Mouse (Mus musculus) megakaryocyte progenitor cell, adult 5-6 weeks (primary cell): Measurements from ENCODE around the gene Cd300e. TPM values are rescaled to one million over a fixed set of nuclear protein-coding genes. Genes with fewer than 3 reads are reported as not detected.
"Not testable (repeated sequence)": the region's sequence is repeated elsewhere in the genome, so short reads cannot be mapped to it uniquely, and the experiment has no call there.

Source experiments
- ATAC-seq: replicated peaks from 2 replicates; pipeline ENCODE4 v1.8.0; 2016; ENCODE audit warnings: mild to moderate bottlenecking, moderate TSS enrichment, inconsistent platforms; ENCODE audit not compliant: poor library complexity
- total RNA-seq, 2 experiments: library from RNA; stranded (forward) in 1 of 2; stranded (reverse) in 1 of 2; fragments of 157-497, 149-512 nt in 1 of 2; fragments of 200-1000 nt in 1 of 2; gene quantifications; 2 replicates each; pipeline versions ENCODE4 v1.2.3 to v1.2.4; 2015 to 2017

Cd300e gene
- total RNA-seq, 2 experiments from 2014 or later: 0.17 to 0.25 TPM

DNA sequence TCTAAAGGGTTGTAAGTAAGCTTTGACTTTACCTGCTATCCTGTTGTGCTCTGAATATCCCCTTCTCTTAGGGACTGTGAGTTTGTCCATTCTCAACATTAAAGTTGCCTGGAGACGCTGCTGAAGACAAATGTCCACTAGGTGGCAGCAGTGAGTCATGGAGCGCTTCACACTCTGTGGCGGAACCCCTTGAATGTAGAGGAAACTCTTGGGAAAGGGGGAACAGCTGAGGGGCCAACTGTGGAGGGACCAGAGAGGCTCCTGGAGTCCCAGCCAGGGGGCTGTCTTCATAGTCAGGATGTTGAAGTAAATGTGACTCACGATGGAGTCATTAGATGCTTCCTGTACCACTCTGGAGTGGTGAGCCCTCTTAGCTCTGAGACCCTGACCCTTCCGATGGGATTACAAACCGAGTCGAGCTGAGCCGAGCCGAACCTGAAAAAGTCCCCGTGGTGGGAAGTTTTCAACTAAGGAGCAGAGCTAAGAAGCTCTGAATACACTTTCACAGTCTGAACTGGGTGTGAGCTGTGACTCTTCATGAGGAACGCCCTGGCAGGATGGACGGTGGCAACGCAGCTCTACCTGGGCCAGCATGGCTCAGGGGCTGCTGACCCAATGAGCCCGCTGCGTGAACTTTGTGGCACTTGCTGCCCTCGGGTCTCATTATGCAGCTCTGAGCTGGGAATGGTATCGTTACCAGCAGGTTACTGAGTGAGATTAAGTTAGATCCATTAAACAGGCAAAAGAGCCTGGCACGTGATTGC is 21.6 kb upstream of the Cd300e start:
- ATAC-seq: peak; percentile 86

DNA sequence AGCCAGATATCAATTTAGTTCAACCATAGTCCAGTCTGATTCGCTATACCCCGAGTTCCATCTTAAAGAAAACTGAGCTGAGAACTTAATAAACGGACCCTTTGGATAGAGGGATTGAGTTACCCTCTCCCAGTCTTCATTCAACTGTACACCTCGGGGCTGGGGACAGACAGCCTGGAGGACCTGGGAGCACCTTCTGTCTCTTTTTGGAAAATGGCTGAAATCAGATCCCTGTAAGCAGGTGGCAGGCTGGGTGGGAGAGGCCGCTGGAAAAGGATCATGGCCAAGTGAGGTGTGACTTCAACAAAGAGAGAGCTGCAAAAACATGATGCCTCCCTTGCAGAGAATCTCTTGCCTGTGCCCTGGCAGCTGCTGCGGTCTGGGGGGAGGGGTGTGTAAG is 20.2 kb upstream of the Cd300e start:
- no peak for ATAC-seq

DNA sequence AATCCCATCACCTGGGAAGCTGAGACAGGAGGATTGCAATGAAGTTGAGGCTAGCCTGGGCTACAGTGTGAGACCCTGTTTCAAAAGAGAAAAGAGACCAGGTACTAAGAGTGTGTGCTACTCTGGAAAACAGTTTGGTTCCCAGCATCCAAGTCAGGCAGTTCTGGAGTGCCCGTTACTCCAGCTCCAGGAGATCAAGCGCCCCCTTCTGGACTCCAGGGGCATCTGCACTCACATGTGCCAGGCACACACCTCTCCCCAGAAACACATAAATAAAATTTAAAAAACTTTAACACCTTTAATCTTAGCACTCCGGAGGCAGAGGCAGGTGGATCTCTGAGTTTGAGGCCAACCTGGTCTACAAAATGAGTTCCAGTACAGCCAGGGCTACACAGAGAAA is 19.4 kb upstream of the Cd300e start:
- ATAC-seq: no peak

DNA sequence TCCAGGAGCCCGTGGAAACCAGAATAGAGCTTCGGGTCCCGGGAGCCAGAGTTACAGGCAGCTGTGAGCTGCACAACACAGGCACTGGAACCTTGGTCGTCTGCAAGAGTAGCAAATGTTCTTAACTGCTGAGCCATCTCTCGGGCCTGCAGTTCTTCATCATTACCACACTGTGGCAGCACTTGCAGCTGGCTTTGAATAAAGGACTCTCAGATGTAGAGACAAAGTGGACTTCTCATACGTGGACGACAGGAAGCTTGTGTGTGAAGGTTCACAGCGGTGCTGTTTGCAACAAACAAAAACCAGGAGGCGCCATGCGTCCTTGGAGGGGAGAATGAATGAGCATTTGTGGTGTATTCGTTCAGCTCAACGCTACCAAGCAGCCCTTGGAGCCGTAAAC is 18.9 kb upstream of the Cd300e start:
- ATAC-seq: peak; percentile 73

DNA sequence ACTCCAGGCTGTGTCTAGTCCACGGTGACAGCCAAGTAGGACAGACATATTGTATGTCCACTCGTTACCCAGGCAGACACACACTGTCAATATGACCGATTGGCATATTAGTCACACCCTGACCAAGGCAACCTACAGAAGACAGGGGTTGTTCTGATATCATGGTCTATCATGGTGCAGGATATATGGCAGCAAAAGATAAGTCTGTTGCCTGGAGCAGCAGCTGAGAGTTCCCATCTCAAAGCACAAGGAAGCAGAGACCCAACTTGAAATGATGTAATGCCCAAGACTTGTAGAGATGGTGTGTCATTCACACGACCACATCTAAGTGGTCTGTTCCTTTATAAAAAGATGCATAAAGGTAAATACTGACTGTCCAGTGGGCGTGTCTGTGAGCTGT is 16.7 kb upstream of the Cd300e start:
- no peak for ATAC-seq

DNA sequence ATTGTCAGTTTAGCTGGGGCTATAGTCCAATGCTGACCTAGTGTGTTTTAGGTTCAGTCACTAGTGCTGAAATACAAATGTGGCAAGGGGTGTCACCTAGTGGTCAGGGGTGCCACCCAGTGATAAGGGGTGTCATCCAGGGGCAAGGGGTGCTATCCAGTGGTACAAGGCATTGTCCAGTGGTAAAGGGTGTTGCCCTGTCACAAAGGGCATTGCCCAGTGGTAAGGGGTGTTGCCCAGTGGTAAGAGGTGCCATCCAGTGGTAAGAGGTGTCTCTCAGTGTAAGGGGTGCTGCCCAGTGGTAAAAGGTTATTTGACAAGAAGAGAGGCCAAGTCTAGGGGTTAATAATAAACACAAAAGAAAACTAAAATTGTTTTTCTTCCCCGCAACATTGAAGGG is 15.5 kb upstream of the Cd300e start:
- no peak for ATAC-seq

DNA sequence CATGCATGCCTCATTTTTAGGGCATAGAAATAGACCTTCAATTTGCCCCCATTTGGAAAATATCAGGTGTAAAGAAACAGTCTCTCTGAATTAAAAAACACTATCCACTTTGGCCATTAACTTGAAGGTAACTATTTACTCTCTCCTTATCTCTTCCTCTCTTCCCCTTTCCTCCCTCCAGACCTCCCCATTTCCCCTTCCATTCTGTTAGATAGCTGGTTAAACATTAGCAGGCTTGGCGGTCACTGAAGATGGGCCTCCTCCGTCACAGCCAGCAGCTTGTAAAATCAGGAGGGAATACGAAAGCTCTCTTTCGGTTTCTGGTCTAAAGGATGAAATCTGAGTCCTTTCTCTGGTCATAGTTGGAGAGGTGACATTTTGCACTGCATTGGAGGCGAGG is 13.9 kb upstream of the Cd300e start:
- no peak for ATAC-seq

DNA sequence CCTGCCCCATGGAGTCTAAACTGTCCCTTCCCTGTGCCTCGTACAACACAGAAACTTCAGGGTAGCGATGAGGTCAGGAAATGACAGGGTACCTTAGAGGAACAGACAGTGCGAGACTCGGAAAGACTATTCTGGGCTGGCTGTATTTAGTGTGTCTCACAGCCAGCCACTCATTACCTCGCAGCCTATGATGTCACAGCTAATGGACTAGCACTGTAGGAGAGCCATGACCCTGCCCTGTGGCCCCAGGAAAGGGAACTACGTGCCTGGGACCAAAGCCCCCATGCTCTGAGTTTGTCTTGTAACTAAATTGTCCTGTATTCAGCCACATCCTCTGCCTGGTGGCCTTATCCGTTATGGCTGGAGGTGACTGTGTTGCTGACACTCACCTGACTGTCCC is 13.4 kb upstream of the Cd300e start:
- no peak for ATAC-seq

DNA sequence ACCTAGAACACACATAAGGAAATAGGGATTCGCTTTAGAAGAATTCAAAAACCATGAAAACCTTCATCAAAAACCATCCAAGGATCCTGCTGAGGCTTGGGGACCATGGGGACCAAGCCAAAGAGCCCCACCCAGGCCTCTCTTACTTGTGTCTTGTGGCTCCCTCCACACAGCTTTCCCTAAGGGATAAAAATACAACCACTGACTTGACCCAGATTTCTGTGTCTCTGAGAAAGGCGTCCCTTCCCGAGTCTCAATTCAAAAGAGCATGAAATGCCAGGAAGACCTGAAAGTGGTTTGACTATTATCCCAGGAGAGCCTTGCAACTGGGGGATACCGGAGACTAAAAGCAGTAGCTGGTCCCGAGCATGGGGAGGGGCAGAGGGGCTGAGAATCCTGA is 11.0 kb upstream of the Cd300e start:
- ATAC-seq: no peak

DNA sequence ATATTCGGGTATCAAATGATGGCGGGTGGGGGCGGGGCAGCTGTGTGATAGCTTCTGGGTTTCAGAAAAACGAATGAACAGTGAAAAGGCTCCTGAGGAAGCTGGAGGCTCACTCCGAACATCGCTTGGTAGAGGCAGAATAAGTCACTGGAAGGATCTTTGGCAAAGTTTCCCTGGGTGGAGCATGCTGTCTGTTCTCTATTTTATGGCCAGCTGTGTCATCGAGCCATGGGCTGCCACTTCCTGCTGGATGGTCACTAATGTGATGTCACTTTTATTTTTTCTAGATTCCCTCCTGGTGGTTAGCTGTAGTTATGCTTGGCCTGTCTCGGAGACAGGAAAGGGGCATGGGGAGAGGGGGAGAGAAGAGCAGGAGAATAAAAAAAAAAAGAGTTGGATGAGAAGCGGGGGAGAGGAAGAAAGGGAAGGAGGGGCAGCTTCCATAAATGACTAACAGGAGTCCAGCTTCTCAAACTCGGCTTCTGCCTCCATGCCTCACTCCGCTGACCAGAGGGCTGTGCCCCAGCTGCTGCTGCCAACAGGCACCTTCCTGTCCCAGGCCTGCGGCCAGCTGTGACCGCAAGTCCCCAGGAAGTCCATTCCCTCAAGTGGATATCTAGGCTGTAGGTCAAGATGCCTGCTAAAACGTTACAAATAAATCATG is 9.8 kb upstream of the Cd300e start:
- peak; percentile 68 for ATAC-seq

DNA sequence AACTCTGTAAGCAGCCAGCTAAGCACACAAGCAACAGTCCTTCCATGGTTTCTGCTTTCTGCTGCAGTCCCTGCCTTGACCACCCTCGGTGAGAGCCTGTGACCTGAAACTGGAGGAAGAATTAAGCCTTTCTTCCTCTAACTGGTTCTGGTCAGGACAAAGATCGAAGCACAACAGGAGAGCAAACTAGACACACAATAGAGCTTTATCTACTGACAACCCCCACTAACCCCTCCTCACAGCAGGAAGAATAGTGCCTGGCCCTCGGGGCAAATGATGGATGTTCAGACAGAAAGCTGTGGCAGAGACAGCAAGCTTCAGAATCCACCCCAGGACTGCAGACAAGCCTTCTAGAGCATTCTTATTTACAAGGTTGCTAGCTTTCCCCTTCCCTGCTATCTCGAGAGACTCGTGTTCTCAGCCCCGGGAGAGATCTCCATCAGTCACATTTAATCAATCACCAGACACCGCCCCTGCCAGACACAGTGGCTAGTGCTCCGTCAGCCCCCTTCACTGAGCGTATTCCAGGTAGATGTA is 9.1 kb upstream of the Cd300e start:
- ATAC-seq: no peak

DNA sequence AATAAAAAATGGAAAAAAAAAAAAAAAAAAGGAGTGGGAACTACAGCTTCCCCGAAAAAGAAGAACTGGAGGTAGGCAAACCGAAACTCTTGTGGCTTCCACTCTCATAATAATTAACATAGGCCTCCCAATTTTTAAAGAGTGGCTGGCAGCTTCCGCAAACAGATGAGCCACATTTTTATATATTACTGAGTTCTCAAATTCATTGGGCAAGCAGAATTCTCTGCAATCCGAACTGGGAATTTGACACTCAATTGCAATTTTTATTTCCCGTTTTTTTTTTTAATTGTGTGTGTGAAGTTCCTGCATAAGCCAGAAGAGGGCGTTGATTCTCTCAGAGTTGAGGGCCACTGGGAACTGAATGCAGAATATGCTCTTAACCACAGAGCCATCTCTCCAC is 4.8 kb upstream of the Cd300e start:
- peak; percentile 60 for ATAC-seq

DNA sequence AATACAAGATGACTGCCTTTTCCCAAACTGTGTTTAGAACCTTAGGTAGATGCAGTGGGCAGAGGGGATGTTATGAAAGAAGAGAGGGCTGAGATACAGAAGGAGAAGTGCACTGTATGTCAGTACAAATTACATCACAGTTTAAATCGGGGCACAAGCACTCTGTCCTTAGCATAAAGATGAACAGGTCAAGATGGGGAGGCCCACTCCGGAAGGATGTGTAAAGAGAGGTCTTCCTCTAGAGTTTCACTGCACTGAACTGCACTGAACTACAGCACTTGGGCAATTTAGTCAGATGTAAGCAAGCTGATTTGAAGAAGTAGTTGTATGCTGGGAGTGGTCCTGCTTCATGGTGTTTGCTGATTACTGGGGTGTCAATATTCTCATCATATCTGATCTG is 2.2 kb downstream of the Cd300e start:
- ATAC-seq: peak; percentile 57

DNA sequence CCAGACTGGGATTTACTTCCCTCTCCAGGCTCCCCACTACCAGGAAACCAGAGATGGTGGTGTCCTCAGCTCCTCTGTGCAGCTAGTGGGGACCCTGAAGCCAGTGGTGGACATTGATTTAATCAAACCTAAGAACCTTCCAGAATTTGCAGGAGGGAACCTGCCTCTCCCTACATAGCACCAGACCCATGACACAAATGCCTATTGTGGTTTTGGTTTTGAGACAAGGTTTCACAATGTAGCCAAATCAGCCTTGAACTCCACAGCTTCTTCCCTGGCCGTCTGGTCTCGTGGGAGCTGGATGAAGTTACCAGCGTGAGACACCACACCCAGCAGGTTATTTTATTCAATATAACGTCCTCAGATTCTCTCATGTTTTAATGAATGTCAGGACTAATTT is 3.3 kb downstream of the Cd300e start:
- no peak; the same call in 1 of the 2 replicates for ATAC-seq

DNA sequence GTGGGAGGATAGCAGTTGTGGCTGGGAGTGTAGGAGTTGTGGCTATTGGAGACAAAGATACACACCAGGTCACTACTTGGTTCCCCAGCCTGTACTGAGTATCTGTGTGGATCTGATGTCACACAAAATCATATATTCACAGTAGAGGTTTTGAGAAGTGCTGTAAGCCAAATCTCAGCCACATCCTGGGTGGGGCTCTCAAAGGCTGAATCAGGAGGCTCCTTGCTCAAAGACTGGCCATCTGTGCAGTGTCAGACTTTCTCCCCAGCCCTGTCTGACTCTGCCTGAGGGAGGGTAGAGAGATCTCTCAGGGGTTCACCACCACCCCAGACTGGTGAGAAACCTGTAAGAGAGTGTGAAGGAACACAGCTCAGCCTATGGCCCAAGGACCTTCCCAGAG is 7.4 kb downstream of the Cd300e start:
- no peak for ATAC-seq

DNA sequence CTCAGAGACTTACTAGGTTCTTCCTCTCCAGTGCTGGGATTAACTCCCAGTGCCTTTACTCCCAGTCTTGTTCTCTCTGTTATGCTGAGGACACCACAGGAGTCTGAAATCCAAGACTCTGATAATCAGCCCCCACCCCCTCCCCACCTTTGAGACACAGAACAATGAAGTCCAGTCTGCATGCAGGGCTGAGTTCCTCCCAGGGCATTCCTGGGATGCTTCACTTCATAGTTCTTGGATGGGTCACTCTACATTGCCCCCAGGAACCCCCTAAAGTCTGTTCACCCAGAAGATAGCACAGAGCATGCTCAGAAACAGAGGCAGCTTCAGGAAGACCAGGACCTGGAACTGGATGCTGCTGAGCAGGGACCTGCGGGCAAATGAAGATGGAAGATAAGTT is 9.0 kb downstream of the Cd300e start:
- no peak for ATAC-seq

DNA sequence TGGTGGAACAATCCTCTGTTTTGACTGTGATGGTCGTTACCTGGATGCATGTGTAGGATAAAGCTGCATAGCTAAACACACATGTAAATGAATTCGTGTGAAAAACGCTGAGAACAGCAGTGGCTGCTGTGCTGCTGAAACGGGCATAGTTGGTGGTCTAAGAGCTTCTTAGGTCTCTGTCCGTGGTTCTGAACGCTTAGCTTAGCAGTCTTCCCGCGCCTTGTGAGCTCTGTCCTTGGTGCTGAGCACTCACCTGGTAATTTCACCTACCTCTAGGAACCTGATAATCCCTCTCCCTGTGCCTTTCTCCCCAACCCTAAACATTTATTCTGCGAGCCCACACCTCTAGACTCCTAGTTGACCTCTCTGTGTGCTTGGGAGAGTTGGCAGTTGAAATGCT is 9.8 kb downstream of the Cd300e start:
- peak; percentile 88 for ATAC-seq

DNA sequence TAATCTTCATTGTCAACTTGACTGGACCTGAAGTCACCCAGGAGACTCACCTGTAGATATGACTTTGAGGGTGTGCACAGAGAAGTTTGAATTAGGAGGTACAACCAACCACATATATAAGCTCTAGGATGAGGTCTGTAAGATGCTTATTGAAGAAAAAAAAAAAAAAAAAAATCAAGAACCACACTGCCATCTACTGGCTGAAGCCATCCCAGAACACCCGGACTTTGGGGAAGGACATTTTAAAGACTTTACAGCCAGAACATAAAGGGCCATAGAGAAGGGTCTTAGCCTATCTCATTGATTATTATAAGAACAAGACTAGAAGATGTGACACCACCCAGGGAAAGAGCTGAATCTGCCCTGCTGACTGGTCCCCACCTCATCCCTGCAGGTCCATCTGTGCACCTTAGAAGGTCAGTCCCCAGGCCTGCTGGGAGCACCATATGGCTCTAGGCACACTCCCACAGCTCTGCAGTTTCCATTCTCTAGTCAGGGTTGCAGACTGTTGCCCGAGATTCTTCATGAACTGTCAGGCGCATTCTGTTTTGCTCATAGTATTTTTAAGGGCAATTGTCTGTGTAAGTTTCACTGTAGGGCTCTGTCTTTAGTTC is 12.6 kb downstream of the Cd300e start:
- ATAC-seq: peak; percentile 46; the same call in 1 of the 2 replicates

DNA sequence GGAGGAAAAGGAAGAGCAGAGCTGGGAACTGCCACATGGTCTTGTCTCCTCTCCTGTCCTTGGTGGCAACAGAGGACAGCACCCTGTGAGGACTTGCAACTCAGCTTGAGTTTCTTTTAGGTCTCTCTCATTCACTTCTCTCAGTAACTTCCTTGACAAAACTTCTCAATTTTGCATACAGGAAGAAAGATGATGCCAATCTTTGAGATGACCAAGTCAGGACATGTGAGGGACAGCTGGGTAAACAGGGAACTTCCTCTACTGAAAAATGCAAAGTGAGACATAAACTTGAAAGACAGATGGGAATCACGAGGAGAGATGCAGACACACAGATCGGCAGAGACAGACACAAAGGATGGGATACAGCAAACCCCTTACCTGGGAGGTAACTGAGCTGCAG is 13.7 kb downstream of the Cd300e start, which contains the start of gene Cd300ld3:
Cd300ld3 (minus strand) TSS at position 151 of the 400 bp plus-strand sequence.
- ATAC-seq: no peak

DNA sequence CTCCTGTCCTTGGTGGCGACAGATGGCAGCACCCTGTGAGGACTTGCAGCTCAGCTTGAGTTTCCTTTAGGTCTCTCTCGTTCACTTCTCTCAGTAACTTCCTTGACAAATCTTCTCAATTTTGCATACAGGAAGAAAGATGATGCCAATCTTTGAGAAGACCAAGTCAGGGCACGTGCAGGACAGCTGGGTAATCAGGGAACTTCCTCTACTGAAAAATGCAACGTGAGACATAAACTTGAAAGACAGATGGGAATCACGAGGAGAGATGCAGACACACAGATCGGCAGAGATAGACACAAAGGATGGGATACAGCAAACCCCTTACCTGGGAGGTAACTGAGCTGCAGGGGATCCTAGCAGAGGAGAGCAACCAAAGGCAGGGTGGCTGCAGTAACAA is 24.3 kb downstream of the Cd300e start, which contains the start of gene Cd300ld5:
Cd300ld5 (minus strand) TSS at position 101 of the 400 bp plus-strand sequence.
- ATAC-seq: not testable (repeated sequence)

DNA sequence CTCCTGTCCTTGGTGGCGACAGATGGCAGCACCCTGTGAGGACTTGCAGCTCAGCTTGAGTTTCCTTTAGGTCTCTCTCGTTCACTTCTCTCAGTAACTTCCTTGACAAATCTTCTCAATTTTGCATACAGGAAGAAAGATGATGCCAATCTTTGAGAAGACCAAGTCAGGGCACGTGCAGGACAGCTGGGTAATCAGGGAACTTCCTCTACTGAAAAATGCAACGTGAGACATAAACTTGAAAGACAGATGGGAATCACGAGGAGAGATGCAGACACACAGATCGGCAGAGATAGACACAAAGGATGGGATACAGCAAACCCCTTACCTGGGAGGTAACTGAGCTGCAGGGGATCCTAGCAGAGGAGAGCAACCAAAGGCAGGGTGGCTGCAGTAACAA is 35.1 kb downstream of the Cd300e start, which contains the start of gene Cd300ld4:
Cd300ld4 (minus strand) TSS at position 101 of the 400 bp plus-strand sequence.
- ATAC-seq: not testable (repeated sequence)

DNA sequence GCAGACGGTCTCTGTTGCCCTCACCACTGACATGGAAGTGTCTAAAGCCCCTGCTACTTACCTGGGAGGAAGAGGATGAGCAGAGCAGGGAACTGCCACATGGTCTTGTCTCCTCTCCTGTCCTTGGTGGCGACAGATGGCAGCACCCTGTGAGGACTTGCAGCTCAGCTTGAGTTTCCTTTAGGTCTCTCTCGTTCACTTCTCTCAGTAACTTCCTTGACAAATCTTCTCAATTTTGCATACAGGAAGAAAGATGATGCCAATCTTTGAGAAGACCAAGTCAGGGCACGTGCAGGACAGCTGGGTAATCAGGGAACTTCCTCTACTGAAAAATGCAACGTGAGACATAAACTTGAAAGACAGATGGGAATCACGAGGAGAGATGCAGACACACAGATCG is 45.9 kb downstream of the Cd300e start, which contains the start of gene Cd300ld2:
Cd300ld2 (minus strand) TSS at position 101 of the 400 bp plus-strand sequence.
- not testable (repeated sequence) for ATAC-seq
